Mouse (Mus musculus): ENCODE data around the gene Met. TPM values are rescaled to one million over a fixed set of nuclear protein-coding genes. Genes with fewer than 3 reads are reported as not detected.
A peak's percentile ranks its signal among the peaks of the same experiment; 100 is the strongest.

Met gene
- total RNA-seq, 1 experiment, result 7.6 TPM

DNA sequence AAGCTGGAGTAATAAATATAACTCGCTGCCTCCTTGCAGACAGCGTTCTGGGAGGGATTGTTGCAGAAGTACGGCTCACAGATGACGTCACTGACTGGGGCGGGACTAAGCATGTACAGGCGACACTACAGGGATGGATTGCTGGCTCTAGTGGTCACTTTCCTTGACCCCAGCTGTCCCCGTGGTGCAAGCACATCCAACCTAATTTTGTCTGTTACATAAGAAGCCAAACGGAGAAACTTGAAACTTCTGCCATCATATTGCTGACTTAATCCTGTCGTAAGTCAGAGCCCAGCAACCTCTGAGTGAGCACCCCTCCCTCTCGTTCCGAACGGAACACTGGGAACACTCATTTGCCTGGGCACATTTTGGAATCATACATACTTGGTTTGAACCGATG lies 120.4 kb downstream of the Met start:
- no peak for DNase-seq (ENCODE audit: low read depth, low spot score)
- in situ Hi-C loops (cut with MboI; ENCODE audit: low sequenced_read_pairs in 2 of 2, unreplicated experiment in 2 of 2), result loop anchor here (25.0 kb wide), 2 partner anchors 222 to 547 kb away; no protein-coding TSS in a partner anchor

DNA sequence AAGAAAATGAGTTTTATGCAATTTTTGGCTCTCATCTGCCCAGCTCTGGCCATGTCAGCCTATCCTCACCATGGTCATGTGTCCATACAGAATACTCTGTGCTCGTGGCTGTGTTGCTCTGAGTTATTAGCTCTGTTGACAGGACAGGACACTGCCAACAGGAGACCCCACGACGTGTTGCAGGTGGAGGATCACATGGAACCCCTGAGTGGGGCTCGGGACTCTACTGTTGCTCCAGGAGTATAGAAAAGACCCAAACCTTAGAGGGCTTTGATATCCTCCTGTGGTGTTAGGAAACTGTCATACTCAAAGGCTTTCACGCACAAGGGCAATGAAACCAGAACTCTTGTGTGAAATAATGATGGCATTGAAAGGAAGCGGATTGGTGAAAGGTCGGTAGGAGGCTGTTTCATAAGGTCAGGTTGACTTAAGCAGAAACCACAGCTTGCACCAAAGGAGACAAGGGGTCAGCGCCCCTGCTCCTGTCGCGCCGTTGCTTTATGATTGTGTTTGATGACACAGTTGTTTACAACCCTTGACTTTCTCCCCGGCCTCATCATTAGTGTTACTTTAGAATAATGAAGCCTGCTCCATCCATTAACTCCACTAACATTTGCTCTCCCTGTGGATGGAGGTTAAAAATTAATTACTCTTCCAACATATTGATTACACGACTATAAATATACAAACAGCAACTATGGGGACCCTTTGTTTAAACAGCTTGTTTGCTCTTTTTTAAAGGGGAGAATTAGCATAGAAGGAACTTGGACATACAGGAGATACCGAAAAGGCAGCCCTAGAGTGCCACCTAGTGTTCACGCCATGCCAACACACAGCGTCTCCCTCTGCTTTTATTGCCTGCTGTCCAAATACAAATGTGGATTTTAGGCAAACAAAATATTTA lies 125.7 kb downstream of the Met start:
- Histone ChIP-seq H3K36me3 (ENCODE audit: control insufficient read depth, insufficient read depth, low read length, poor library complexity, severe bottlenecking) (no peaks in the 10 kb centered on the region), H3K9me3 (ENCODE audit: control insufficient read depth, insufficient read depth, low read depth, low read length) (no peaks in the 10 kb centered on the region), H3K4me3 (ENCODE audit: insufficient read depth in 1 of 2, low read depth in 1 of 2, low read length in 2 of 2, poor library complexity in 1 of 2, severe bottlenecking in 1 of 2) (no peak overlapping the region), H3K4me1 (ENCODE audit: control insufficient read depth in 2 of 2, insufficient read depth in 2 of 2, low read length in 2 of 2, poor library complexity in 1 of 2) (no peaks in the 10 kb centered on the region), H3K27ac (ENCODE audit: insufficient read depth, low read depth, low read length, poor library complexity, severe bottlenecking) (no peak overlapping the region), H3K9ac (ENCODE audit: insufficient read depth, low read depth, low read length, poor library complexity, severe bottlenecking) (no peak overlapping the region)
- in situ Hi-C loops (cut with MboI; ENCODE audit: low sequenced_read_pairs in 2 of 2, unreplicated experiment in 2 of 2), result loop anchor here (25.0 kb wide), 2 partner anchors 227 to 552 kb away; no protein-coding TSS in a partner anchor
- TF ChIP-seq ZNF384 (IDR thresholded peaks at IDR 0.05; ENCODE audit: low read depth, low read length), result no peak
- peak; percentile 93 for TF ChIP-seq ZC3H11A (IDR thresholded peaks at IDR 0.05; ENCODE audit: borderline replicate concordance, low read depth, low read length)
- peak; percentile 54 for DNase-seq (ENCODE audit: low read depth, low spot score)

More for the DNA sequence above, 120.4 kb downstream of the Met start:
- Histone ChIP-seq H3K27ac (ENCODE audit: insufficient read depth, low read depth, low read length, poor library complexity, severe bottlenecking) (no peak overlapping the region), H3K36me3 (ENCODE audit: control insufficient read depth, insufficient read depth, low read length, poor library complexity, severe bottlenecking) (no peaks in the 10 kb centered on the region), H3K4me1 (ENCODE audit: control insufficient read depth in 2 of 2, insufficient read depth in 2 of 2, low read length in 2 of 2, poor library complexity in 1 of 2) (no peaks in the 10 kb centered on the region), H3K4me3 (ENCODE audit: insufficient read depth in 1 of 2, low read depth in 1 of 2, low read length in 2 of 2, poor library complexity in 1 of 2, severe bottlenecking in 1 of 2) (peak overlapping the region in 1 of 2 experiments; percentile 30; a peak in 1 of 4 replicates), H3K9me3 (ENCODE audit: control insufficient read depth, insufficient read depth, low read depth, low read length) (no peaks in the 10 kb centered on the region), H3K9ac (ENCODE audit: insufficient read depth, low read depth, low read length, poor library complexity, severe bottlenecking) (no peak overlapping the region)
- no peak for TF ChIP-seq MAFK (IDR thresholded peaks at IDR 0.05; ENCODE audit: insufficient read depth, low read depth, low read length)

GRCm38 (mm10) chr6:17589953-17590627 lies 126.5 kb downstream of the Met start:
- no peak for DNase-seq (ENCODE audit: low read depth, low spot score)
- Histone ChIP-seq H3K9ac (ENCODE audit: insufficient read depth, low read depth, low read length, poor library complexity, severe bottlenecking) (no peak overlapping the region), H3K9me3 (ENCODE audit: control insufficient read depth, insufficient read depth, low read depth, low read length) (no peaks in the 10 kb centered on the region), H3K36me3 (ENCODE audit: control insufficient read depth, insufficient read depth, low read length, poor library complexity, severe bottlenecking) (no peaks in the 10 kb centered on the region), H3K4me3 (ENCODE audit: insufficient read depth in 1 of 2, low read depth in 1 of 2, low read length in 2 of 2, poor library complexity in 1 of 2, severe bottlenecking in 1 of 2) (no peak overlapping the region), H3K27ac (ENCODE audit: insufficient read depth, low read depth, low read length, poor library complexity, severe bottlenecking) (no peak overlapping the region), H3K4me1 (ENCODE audit: control insufficient read depth in 2 of 2, insufficient read depth in 2 of 2, low read length in 2 of 2, poor library complexity in 1 of 2) (no peaks in the 10 kb centered on the region)
- in situ Hi-C loops (cut with MboI; ENCODE audit: low sequenced_read_pairs in 2 of 2, unreplicated experiment in 2 of 2), result loop anchor here (10.0 to 25.0 kb wide), 4 partner anchors 215 to 553 kb away; no protein-coding TSS in a partner anchor
- TF ChIP-seq ZNF384 (IDR thresholded peaks at IDR 0.05; ENCODE audit: low read depth, low read length) (no peak), HCFC1 (IDR thresholded peaks at IDR 0.05; ENCODE audit: borderline replicate concordance, insufficient read depth, low read length) (no peak), CHD2 (IDR thresholded peaks at IDR 0.05; ENCODE audit: low read depth, low read length) (no peak), ZC3H11A (IDR thresholded peaks at IDR 0.05; ENCODE audit: borderline replicate concordance, low read depth, low read length) (no peak), MAFK (IDR thresholded peaks at IDR 0.05; ENCODE audit: insufficient read depth, low read depth, low read length) (no peak)

GRCm38 (mm10) chr6:17593971-17594370 lies 130.4 kb downstream of the Met start:
- Histone ChIP-seq H3K36me3 (ENCODE audit: control insufficient read depth, insufficient read depth, low read length, poor library complexity, severe bottlenecking) (no peaks in the 10 kb centered on the region), H3K27ac (ENCODE audit: insufficient read depth, low read depth, low read length, poor library complexity, severe bottlenecking) (no peak overlapping the region), H3K9me3 (ENCODE audit: control insufficient read depth, insufficient read depth, low read depth, low read length) (no peaks in the 10 kb centered on the region), H3K4me3 (ENCODE audit: insufficient read depth in 1 of 2, low read depth in 1 of 2, low read length in 2 of 2, poor library complexity in 1 of 2, severe bottlenecking in 1 of 2) (no peak overlapping the region), H3K9ac (ENCODE audit: insufficient read depth, low read depth, low read length, poor library complexity, severe bottlenecking) (no peak overlapping the region), H3K4me1 (ENCODE audit: control insufficient read depth in 2 of 2, insufficient read depth in 2 of 2, low read length in 2 of 2, poor library complexity in 1 of 2) (no peaks in the 10 kb centered on the region)
- DNase-seq (ENCODE audit: low read depth, low spot score), result no peak
- in situ Hi-C loops (cut with MboI; ENCODE audit: low sequenced_read_pairs in 2 of 2, unreplicated experiment in 2 of 2), result loop anchor here (10.0 to 25.0 kb wide), 4 partner anchors 219 to 557 kb away; no protein-coding TSS in a partner anchor
- TF ChIP-seq MAFK (IDR thresholded peaks at IDR 0.05; ENCODE audit: insufficient read depth, low read depth, low read length) (no peak), ZNF384 (IDR thresholded peaks at IDR 0.05; ENCODE audit: low read depth, low read length) (no peak), ZC3H11A (IDR thresholded peaks at IDR 0.05; ENCODE audit: borderline replicate concordance, low read depth, low read length) (no peak), CHD2 (IDR thresholded peaks at IDR 0.05; ENCODE audit: low read depth, low read length) (no peak), HCFC1 (IDR thresholded peaks at IDR 0.05; ENCODE audit: borderline replicate concordance, insufficient read depth, low read length) (no peak)

All from ES-E14 (cell line).